Mouse (Mus musculus) adrenal gland, postnatal 36 days (tissue): Measurements from ENCODE around the gene Eml6. TPM values are rescaled to one million over a fixed set of nuclear protein-coding genes. Genes with fewer than 3 reads are reported as not detected.

Source experiments
- DNase-seq, 2 experiments: peaks; one replicate each; pipeline ENCODE4 v3.0.0; 2021; ENCODE audit warnings: mixed read lengths in 1 of 2
- total RNA-seq, 2 experiments: library from RNA; stranded (reverse); gene quantifications; 2 replicates each; pipeline ENCODE4 v1.2.3; 2021

Gene Eml6
- total RNA-seq, 2 experiments from 2014 or later, result 3.6 to 5.2 TPM

DNA sequence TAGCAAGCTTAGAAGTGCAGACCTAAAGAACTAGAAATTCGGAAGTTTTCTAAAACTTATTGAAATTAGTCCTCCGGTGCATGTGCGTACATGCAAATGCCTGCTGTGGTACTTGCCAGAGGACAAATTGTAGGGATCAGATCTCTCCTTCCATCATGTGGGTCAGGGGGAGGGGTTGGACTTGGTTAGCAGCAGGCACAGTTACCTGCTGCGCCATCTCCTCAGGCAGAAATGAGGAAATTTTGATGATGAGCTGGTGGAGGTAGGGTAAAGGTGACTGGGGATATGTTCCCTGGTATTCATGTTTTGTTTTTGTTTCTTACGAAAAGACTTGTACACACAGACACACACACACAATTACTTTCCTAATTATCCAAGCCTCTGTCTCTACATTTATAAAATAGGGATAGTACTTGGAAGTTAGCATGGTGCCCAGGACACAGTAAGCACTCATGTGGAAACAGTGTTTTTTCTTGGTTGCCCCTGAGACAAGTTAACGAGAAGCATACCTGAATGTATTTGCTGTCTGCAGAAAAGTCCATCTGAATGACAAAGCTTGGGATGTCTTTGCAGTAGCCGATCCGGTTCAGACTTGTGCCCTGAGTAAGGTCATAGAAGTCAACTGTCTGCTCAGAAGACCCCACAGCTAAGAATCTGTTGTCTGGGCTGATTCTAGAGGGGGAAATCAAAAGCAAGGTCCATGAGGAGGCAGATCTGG is 276.9 kb downstream of the Eml6 start:
- no peak for DNase-seq

GRCm38 (mm10) chr11:29747881-29748280 is 278.0 kb downstream of the Eml6 start:
- DNase-seq, result no peak

DNA sequence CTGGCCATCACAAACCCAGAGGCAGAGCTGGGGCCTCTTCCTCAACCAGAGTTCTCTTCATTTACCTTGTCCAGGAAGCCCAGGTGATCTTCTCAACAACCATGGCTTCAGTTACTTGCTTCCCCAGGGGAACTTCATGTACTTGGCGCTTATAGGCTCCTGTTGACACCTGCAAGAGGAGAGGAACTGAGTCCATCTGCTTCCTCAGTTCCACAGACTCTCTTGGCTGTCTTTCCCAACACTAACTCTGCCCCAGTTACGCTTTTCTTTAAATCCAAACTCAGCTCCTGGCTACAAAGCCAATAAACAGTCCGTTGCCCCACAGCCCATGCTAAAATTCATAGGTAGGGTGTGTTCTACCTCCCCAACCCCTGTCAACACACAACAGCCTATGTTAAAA is 278.5 kb downstream of the Eml6 start:
- DNase-seq, result no peak

- DNase-seq, result no peak
Observed at GRCm38 (mm10) chr11:29746203-29746602, 279.6 kb downstream of the Eml6 start.

DNA sequence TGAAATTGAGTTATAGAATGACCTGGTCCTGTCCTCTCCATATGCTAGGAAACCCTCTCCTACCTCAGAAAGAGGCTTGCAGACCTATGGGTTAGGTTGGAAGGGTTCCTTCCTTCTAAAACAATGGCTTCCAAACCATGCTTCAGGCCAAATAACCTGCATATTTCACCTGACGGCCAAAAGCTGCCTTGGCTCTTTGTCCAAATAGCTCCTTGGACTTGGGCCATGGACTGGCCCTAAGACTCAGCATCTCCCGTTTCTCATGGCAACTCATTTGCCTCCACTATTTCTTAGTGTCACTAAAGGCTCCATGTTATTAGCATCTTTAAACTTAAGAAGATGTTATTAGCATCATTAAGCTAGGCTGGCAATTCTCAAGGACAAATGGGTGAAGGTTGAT is 280.3 kb downstream of the Eml6 start:
- no peak for DNase-seq

DNA sequence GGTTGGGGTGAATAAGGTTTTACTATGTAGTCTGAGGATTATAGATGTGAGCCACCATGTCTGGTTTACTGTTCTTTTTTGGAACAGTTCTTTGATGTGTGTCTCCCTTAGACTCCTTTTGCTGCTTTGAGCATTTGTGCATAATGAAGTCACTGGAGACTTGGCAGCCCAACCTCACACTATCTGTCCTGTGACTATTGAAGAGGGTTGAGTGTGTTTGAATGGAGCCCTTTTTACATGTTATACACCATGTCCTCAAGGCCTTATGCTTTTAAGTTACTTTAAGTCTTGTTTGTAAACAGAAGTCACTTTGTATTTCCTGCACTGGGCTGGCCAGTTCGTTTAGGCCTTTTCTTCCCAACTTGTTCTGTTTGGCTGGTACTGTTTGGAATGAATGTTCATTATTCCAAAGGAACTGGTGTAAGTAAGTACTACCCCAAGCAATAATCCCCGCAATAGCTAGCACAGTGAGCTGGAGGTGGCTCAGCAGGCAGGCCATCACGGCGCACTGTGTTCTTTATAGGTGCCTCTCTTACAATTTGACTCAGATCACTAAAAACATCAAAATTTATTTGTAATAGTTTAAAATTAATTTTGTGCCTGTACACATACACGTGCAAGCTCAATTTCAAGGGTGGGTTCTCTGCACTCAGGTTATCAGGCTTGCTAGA is 280.9 kb downstream of the Eml6 start:
- DNase-seq, result no peak

- no peak for DNase-seq
Observed at GRCm38 (mm10) chr11:29739752-29740151, 286.1 kb downstream of the Eml6 start.

GRCm38 (mm10) chr11:29727901-29728300 is 297.9 kb downstream of the Eml6 start:
- no peak for DNase-seq

GRCm38 (mm10) chr11:29725610-29726009 is 300.2 kb downstream of the Eml6 start:
- no peak for DNase-seq

- no peak for DNase-seq
Observed at GRCm38 (mm10) chr11:29725167-29725566, 300.7 kb downstream of the Eml6 start.

DNA sequence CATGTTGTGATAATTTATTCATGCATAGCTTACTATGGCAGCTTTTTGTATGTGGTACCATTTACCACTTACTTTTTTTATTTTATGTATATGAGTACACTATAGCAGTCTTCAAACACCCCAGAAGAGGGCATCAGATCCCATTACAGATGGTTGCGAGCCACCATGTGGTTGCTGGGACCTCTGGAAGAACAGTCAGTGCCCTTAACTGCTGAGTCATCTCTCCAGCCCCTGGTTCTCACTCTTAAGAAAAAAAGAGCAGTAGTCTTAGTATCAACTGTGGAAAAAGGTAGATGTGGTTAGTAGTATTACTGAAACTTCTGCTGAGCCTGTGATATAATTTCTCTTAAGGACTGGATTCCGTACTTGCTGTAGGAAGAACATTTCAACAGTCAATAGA is 301.6 kb downstream of the Eml6 start:
- no peak for DNase-seq

GRCm38 (mm10) chr11:29719597-29719996 is 306.2 kb downstream of the Eml6 start:
- no peak for DNase-seq

- peak; percentile 7 to 24 for DNase-seq
Observed at GRCm38 (mm10) chr11:29718541-29718940, 307.3 kb downstream of the Eml6 start.

GRCm38 (mm10) chr11:29715499-29715898 is 310.3 kb downstream of the Eml6 start:
- DNase-seq, result no peak

DNA sequence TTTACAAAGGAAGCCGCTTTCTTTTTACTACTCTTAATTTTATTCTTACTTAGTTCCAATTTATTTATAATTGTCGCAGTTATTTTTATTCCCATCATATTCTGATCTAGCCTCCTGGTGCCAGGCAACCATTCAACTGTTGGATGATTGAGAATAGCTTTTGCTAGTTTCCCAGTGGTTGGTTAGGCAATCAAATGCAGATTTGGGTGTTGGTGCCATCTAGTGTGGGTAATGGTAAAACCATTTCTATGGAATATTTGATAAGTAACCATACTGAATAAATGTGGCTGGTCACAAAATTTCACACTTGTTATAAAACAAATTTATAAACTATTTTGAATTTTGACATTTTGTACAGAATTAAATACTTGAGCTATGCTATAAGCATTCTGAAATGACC is 311.0 kb downstream of the Eml6 start:
- DNase-seq, result peak in 1 of 2 experiments; percentile 21

- DNase-seq, result no peak
Observed at GRCm38 (mm10) chr11:29714114-29714513, 311.7 kb downstream of the Eml6 start.

DNA sequence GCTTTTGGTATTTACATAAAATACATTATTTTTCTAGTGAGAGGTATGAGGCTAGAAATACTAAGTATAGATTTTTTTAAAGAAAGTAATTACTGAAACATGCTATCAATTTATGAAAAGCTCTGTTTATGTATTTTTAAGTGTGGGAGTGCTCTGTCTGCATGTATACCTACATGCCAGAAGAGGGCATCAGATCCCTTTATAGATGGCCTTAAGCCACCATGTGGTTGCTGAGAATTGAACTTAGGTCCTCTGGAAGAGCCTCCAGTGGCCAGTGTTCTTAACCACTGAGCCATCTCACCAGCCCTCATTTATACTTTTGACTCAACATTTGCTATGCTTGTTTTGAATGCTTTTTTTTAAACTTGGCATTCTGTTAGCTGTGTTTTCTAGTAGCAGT is 316.3 kb downstream of the Eml6 start:
- DNase-seq, result no peak

DNA sequence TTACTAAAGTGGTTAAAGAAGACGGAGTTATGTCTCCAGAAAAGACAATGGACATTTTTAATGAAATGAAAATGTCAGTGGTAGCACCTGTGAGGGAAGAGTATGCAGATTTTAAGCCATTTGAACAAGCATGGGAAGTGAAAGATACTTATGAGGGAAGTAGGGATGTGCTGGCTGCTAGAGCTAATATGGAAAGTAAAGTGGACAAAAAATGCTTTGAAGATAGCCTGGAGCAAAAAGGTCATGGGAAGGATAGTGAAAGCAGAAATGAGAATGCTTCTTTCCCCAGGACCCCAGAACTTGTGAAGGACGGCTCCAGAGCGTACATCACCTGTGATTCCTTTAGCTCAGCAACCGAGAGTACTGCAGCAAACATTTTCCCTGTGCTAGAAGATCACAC is 319.0 kb downstream of the Eml6 start:
- DNase-seq, result no peak

DNA sequence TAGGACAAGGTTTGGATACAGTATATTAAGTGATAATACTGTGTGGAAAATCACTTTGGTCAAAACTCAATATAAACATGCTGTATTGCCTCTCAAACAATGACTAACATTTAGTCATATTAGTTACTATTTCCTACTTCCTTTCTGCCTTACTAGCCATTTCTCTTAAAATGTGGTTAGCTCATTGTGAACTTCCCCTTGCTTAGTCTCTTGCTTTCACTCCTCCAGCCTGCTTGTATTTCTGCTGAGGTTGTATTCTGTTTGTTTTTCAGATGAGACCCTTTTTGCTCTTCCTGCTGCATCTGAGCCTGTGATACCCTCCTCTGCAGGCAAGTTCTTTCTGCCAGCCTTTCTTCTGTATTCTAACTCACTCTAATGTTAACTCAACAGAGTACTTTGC is 320.6 kb downstream of the Eml6 start:
- DNase-seq, result no peak

DNA sequence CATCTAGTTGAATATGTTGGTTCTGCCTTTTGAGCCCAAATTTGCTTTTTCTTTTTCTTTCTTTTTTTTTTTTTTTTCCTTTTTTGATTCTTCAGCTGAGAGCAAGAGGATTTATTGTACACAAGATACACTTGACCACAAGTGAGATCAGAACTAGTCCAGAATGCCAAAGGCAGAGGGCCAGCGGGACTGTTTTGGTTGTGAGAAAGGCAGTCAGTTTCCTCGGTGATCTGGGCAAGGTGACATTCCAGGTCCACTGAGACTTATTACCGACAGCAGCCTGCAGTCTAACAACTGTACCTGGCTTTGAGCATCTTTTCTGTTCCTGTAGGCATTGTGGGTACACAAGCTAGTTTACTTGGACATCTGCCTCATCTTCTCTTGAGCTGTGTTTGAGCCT is 323.1 kb downstream of the Eml6 start:
- no peak for DNase-seq

DNA sequence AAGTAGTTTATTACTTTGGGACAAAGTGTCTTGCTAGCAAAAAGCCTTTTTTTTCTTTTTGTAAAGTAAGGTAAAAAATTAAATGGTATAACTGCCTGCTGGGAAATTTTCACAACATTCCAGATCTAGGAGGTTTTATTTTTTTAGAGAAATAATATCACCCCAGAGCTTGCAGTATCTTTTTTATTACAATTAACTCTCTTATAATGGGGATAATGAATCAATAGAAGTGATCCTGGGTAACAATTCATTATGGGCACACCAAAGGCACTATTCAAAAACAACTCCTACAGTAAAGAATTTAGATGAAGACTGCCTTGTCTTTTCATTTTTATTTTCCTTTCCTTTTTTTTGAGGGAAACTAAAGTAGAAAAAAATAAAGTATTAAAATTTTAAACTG is 331.1 kb downstream of the Eml6 start:
- DNase-seq, result no peak

DNA sequence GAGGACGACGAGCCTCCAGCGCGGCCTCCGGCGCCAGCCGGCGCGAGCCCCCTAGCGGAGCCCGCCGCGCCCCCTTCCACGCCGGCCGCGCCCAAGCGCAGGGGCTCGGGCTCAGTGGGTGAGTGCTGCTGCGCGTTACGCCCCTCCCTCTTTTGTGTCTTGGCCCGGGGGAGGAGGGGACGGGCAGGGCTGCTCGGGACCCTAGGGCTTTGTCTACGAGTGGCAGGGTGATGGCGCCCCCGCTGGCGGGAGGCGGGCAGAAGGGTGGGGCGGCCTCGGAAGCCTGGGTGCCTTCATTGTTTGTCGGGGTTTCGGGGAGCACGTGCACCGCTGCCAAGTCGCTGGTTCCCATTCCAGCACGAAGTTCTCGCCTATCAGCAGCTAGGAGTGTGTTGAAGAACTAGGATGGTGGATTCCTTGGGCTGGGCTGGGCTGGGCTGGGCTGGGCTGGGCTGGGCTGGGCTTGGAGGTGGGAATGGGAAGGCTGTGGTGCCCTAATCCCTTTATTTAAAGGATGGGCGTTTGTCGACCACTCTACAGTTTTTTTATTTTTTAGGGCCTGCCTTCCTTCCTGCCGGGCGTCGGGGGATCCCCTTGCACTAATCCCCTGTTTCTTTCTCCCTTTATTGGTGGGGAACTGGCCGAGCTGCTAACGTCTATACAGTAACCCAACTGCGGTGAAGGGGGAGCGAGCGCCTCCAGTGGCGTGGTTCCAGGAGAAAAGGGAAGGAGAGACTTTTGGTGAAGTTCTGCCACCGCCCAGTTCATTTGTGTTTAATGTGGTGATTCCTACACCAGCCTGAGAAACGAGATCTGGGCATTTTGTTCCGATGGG is 332.0 kb downstream of the Eml6 start:
- DNase-seq, result peak; percentile 88 to 92
